Mouse (Mus musculus) C2C12 (cell line): ENCODE results near the gene Ptpre.
"Not testable (repeated sequence)": the region's sequence is repeated elsewhere in the genome, so short reads cannot be mapped to it uniquely, and the experiment has no call there.

Experiments
- CEBPB ChIP-seq: IDR thresholded peaks from one replicate; pipeline ENCODE4 v1.6.1; 2011; ENCODE audit warnings: low read depth, mild to moderate bottlenecking, control low read depth, moderate library complexity
- CTCF ChIP-seq: IDR thresholded peaks from one replicate; pipeline ENCODE4 v1.5.1; 2011; ENCODE audit not compliant: control insufficient read depth, insufficient read depth, insufficient read length
- MYOD1 ChIP-seq: IDR thresholded peaks from one replicate; pipeline ENCODE4 v1.6.1; 2011; ENCODE audit warnings: low read depth; ENCODE audit not compliant: control insufficient read depth, insufficient read length

DNA sequence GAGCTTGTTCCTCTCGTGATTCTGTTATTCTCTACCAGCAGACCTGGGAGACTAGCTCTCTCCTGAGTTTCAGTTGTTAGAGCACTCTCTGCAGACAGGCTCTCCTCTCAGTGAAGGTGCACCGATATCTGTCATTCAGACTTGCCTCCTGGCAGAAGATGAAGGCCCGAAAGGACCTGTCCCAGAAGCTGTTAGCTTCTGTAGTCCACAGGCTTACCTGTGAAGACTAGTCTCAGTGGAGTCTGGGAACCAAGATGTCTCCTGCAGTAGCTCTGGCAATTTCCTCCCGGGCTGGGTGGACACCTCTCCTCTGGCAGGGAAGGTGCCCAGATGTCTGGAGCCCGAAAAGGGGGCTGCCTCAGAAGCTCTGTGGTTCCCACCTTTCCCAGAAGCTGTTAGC, 30.8 kb upstream of the Ptpre start:
- not testable (repeated sequence) for TF ChIP-seq CTCF, MYOD1, CEBPB
